Mouse (Mus musculus): Measurements from ENCODE around the gene Abcg3. TPM values are rescaled to one million over a fixed set of nuclear protein-coding genes. Genes with fewer than 3 reads are reported as not detected.

Abcg3 gene
- polyA plus RNA-seq (2015; fragmentation: Illumina TruSeq; extraction: RNeasy Lipid Tissue Mini Kit (QIAGEN cat#74804); ENCODE audit: insufficient read depth, low replicate concordance), result 161 TPM

GRCm38 (mm10) chr5:104982535-104982934 lies at the start of gene Abcg3:
Abcg3 (minus strand) TSS chr5:104982718.

Other genes starting within 250 kb of the Abcg3 start
- gene Zfp951, start 122.6 kb downstream of the Abcg3 start, polyA plus RNA-seq (2015; fragmentation: Illumina TruSeq; extraction: RNeasy Lipid Tissue Mini Kit (QIAGEN cat#74804); ENCODE audit: insufficient read depth, low replicate concordance), result 15.4 TPM
- 116 TPM for gene Gbp9, start 156.8 kb upstream of the Abcg3 start, polyA plus RNA-seq (2015; fragmentation: Illumina TruSeq; extraction: RNeasy Lipid Tissue Mini Kit (QIAGEN cat#74804); ENCODE audit: insufficient read depth, low replicate concordance)
- 93.1 TPM for gene Gbp8, start 156.8 kb upstream of the Abcg3 start, polyA plus RNA-seq (2015; fragmentation: Illumina TruSeq; extraction: RNeasy Lipid Tissue Mini Kit (QIAGEN cat#74804); ENCODE audit: insufficient read depth, low replicate concordance)
- 75.9 TPM for gene Gbp4, start 156.9 kb upstream of the Abcg3 start, polyA plus RNA-seq (2015; fragmentation: Illumina TruSeq; extraction: RNeasy Lipid Tissue Mini Kit (QIAGEN cat#74804); ENCODE audit: insufficient read depth, low replicate concordance)